9 mouse cellular contexts compared by ENCODE assay signal in genomic region chr1:155233931-155234607, GRCm38 (mm10). TPM values are rescaled to one million over a fixed set of nuclear protein-coding genes. Genes with fewer than 3 reads are reported as not detected.
A peak's percentile ranks its signal among the peaks of the same experiment; 100 is the strongest.
DNase-seq lines count a peak whose midpoint lies in the region; ATAC-seq and TF ChIP-seq lines count a peak whose summit lies in the region.
"Had no signal": no experiment of that assay in that cellular context is flagged by ENCODE, and none has a peak within 500 bp of the region (broad histone marks: within the 10 kb centered on the region; RNA-seq: fewer than 3 reads in every experiment).

No protein-coding gene starts in this region.

- no peak overlapping the region for H3K4me2 ChIP-seq in forebrain, postnatal 0 days (ENCODE audit: low read depth)

- ATAC-seq in forebrain, postnatal 0 days: peak; percentile 75

- H3K4me3 ChIP-seq in brown adipose tissue, adult 24 weeks (ENCODE audit: insufficient read depth, low read depth, low read length): no peak overlapping the region
- no peak overlapping the region for H3K4me3 ChIP-seq in forebrain, postnatal 0 days (ENCODE audit: low read depth, low read length)

- no peak for TF ChIP-seq CTCF in forebrain, postnatal 0 days (IDR thresholded peaks at IDR 0.05; ENCODE audit: low read depth)

- peak overlapping the region; percentile 33; the same call in 1 of the 2 replicates for H3K9ac ChIP-seq in forebrain, postnatal 0 days

- 9% methylated on average over 14 of the region's 14 CpGs for WGBS in forebrain, postnatal 0 days

- intact Hi-C loops in heart, postnatal 25 days (cut with DNase I): no loop called here

- peaks cover 29% of the 10 kb centered on the region for H3K4me1 ChIP-seq in brown adipose tissue, adult 24 weeks (ENCODE audit: control insufficient read depth, insufficient read depth, insufficient read length, low read length)
- peaks cover 40% of the 10 kb centered on the region for H3K4me1 ChIP-seq in forebrain, postnatal 0 days (ENCODE audit: insufficient read depth)

- peak; percentile 71 for DNase-seq in MN1 (ENCODE audit: low spot score)
- DNase-seq in forebrain, postnatal 0 days: peak; percentile 77
- peak; percentile 80 for DNase-seq in heart, postnatal 25 days (ENCODE audit: low spot score)
- DNase-seq in kidney, postnatal 36 days: peak; percentile 66 to 79
- DNase-seq in lung, postnatal 25 days (ENCODE audit: low spot score): peak; percentile 61
- peak; percentile 60 for DNase-seq in right cerebral cortex, postnatal 4 days
- DNase-seq in natural killer cell, adult 2 months (ENCODE audit: low spot score in 2 of 2): no peak

- no peaks in the 10 kb centered on the region for H3K36me3 ChIP-seq in forebrain, postnatal 0 days (ENCODE audit: insufficient read depth)

- no peaks in the 10 kb centered on the region for H3K27me3 ChIP-seq in forebrain, postnatal 0 days (ENCODE audit: insufficient read depth, low read length)

- H3K9me3 ChIP-seq in forebrain, postnatal 0 days (ENCODE audit: low read length): no peaks in the 10 kb centered on the region

- H3K27ac ChIP-seq in brown adipose tissue, adult 24 weeks (replicated peaks; ENCODE audit: low read depth, low read length): 0 out of 2 replicates have a peak overlapping the region, but pooled peaks have one; percentile 26
- peak overlapping the region; percentile 83 for H3K27ac ChIP-seq in forebrain, postnatal 0 days (ENCODE audit: low read depth, low read length)
- H3K27ac ChIP-seq: macrophage had no signal

RNA-seq across cellular contexts. Expression of gene BC034090, which starts 10.2 kb away (rescaled TPM):
- 6.1 and 7.5 TPM in 2 replicates for polyA plus RNA-seq in brown adipose tissue, adult 24 weeks (2012; ENCODE audit: insufficient read depth, insufficient read length, missing spikeins)
- 7.4 and 9.9 TPM in 2 replicates for total RNA-seq in forebrain, postnatal 0 days (2014; rRNA removed)
- polyA plus RNA-seq in forebrain, postnatal 0 days (2015; fragmentation: Nextera tagmentation; extraction: Ambion mirVana): 1.4 and 2.5 TPM in 2 replicates
- total RNA-seq in heart, postnatal 25 days (2021): 10 to 100 TPM; 38.0 to 41.4 TPM
- polyA plus RNA-seq: macrophage had no signal

Comparison
In these comparisons a context has a peak if more than half of its experiments do, and no peak if none do; other contexts are left out.
1. DNase-seq: peak in MN1 (single experiment), forebrain, postnatal 0 days (single experiment), heart, postnatal 25 days (single experiment), kidney, postnatal 36 days (2 of 2), lung, postnatal 25 days (single experiment) and right cerebral cortex, postnatal 4 days (single experiment); none in natural killer cell, adult 2 months (0 of 2).